Mouse (Mus musculus): ENCODE measurements around the gene Hps4.

GRCm38 (mm10) chr5:112391002-112391401, 48.1 kb downstream of the Hps4 start:
- TF ChIP-seq GATA1 (IDR thresholded peaks at IDR 0.05; ENCODE audit: low read length) (no peak), TAL1 (IDR thresholded peaks at IDR 0.05; ENCODE audit: low read length) (no peak)
